Mouse (Mus musculus) heart, embryonic 16.5 days (tissue): ENCODE measurements around the gene Trpv4. TPM values are rescaled to one million over a fixed set of nuclear protein-coding genes. Genes with fewer than 3 reads are reported as not detected.

Source experiments
- ATAC-seq: fragments of 200-750 bp; cut with Nextera tagmentation; replicated peaks from 2 replicates; pipeline ENCODE4 v1.8.0; 2017; ENCODE audit warnings: moderate number of reproducible peaks; ENCODE audit not compliant: insufficient read depth, low FRiP score; ENCODE audit errors: extremely low read depth
- H3K27ac ChIP-seq: fragments of 300-500 bp; sonication (generic); 2 replicates; pipeline ENCODE4 v1.5.1; 2014; ENCODE audit warnings: mild to moderate bottlenecking, low read length, control low read depth, moderate library complexity
- H3K27me3 ChIP-seq: fragments of 300-500 bp; sonication (generic); 2 replicates; pipeline ENCODE4 v1.6.1; 2014; ENCODE audit warnings: low read length, mixed read lengths; ENCODE audit not compliant: control insufficient read depth, insufficient read depth
- H3K36me3 ChIP-seq: fragments of 300-500 bp; sonication (generic); 2 replicates; pipeline ENCODE4 v1.6.1; 2014; ENCODE audit not compliant: control insufficient read depth, insufficient read depth
- H3K4me1 ChIP-seq: fragments of 300-500 bp; sonication (generic); 2 replicates; pipeline ENCODE4 v1.6.1; 2014; ENCODE audit warnings: low read length, mixed read lengths; ENCODE audit not compliant: control insufficient read depth, insufficient read depth
- H3K4me2 ChIP-seq: fragments of 300-500 bp; sonication (generic); 2 replicates; pipeline ENCODE4 v1.6.1; 2014; ENCODE audit warnings: low read depth, mild to moderate bottlenecking, control low read depth, low read length
- H3K4me3 ChIP-seq: fragments of 300-500 bp; sonication (generic); 2 replicates; pipeline ENCODE4 v1.5.1; 2014; ENCODE audit warnings: mild to moderate bottlenecking, control low read depth, low read length
- H3K9ac ChIP-seq: fragments of 300-500 bp; sonication (generic); 2 replicates; pipeline ENCODE4 v1.6.1; 2014; ENCODE audit warnings: low read length, control low read depth
- H3K9me3 ChIP-seq: fragments of 300-500 bp; sonication (generic); replicated peaks from 2 replicates; pipeline ENCODE4 v1.6.1; 2016; ENCODE audit warnings: low read length; ENCODE audit not compliant: control insufficient read depth
- WGBS: fragments of 180-500 bp; shearing (Covaris S2); extraction: QIAGEN DNeasy Blood & Tissue Kit; methylation state at CpG from one replicate; pipeline ENCODE4 v1.1.7; 2014; 5-methylcytosine and 5-hydroxymethylcytosine counted together
- polyA plus RNA-seq: library from polyadenylated mRNA; unstranded; fragments of >200 nt; fragmentation: Nextera tagmentation; extraction: Ambion mirVana; gene quantifications from 2 replicates; pipeline ENCODE4 v1.2.1, GENCODE M21; 2015

Gene Trpv4
- polyA plus RNA-seq, 1 experiment from 2014 or later = 1.1 TPM

DNA sequence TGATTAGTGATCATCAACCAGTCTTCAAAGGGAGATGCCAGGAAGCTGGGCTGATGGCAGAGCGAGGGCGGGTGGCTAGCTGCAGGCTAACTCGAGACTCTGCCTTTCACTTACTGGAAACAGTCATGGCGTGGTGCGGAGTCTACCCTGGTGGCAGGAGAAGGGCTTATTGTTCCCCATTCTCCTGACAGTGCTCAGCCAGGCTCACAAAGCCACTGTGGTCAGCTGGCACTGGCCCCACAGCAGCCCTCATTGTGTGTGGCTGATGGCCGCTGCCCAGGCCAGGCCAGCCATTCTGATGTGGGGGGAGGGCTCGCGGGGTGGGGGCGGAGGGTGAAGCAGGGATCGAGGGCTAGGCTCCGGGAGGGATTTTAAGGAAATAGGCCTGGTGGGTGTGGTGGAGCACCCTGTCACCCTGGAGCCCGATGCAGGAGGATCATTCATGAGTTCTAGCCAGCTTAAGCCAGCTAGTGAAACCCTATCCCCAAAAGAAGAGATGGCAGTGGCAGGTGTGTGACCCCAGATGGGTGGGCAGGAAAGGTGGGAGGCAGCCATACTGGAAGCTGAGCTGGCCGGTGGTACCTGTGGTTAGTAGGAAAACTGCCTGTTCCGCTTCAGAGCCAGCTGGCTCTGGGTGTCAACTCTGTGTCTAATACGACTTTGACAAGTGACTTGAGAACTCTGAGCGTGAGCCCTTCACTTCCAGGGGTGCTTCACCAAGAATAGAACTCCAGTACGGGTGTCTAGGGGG lies 21.8 kb upstream of the Trpv4 start:
- peaks cover 16% of the 10 kb centered on the region for H3K4me1 ChIP-seq
- no peaks in the 10 kb centered on the region for H3K9me3 ChIP-seq
- 75% methylated on average over 17 of the region's 17 CpGs for WGBS
- H3K27ac ChIP-seq = peak overlapping the region; percentile 57
- H3K4me3 ChIP-seq = no peak overlapping the region
- 0 out of 2 replicates have a peak overlapping the region, but pooled peaks have one; percentile 3 for H3K9ac ChIP-seq
- H3K4me2 ChIP-seq = no peak overlapping the region
- H3K36me3 ChIP-seq = peaks cover 12% of the 10 kb centered on the region; the same call in 1 of the 2 replicates
- no peaks in the 10 kb centered on the region for H3K27me3 ChIP-seq
- no peak for ATAC-seq

- Histone ChIP-seq H3K27ac (no peak overlapping the region), H3K4me3 (no peak overlapping the region), H3K4me2 (no peak overlapping the region), H3K9ac (no peak overlapping the region), H3K4me1 (no peaks in the 10 kb centered on the region), H3K27me3 (no peaks in the 10 kb centered on the region), H3K36me3 (peaks cover 12% of the 10 kb centered on the region; the same call in 1 of the 2 replicates), H3K9me3 (no peaks in the 10 kb centered on the region)
- WGBS = 77% methylated on average over 8 of the region's 8 CpGs
- no peak for ATAC-seq
Observed at GRCm38 (mm10) chr5:114674594-114674993, 16.4 kb upstream of the Trpv4 start.

GRCm38 (mm10) chr5:114673114-114673513 lies 14.9 kb upstream of the Trpv4 start:
- no peak overlapping the region for H3K9ac ChIP-seq
- H3K27me3 ChIP-seq = no peaks in the 10 kb centered on the region
- no peak overlapping the region for H3K27ac ChIP-seq
- 86% methylated on average over 13 of the region's 13 CpGs for WGBS
- H3K4me2 ChIP-seq = no peak overlapping the region
- no peak overlapping the region for H3K4me3 ChIP-seq
- H3K36me3 ChIP-seq = peaks cover 12% of the 10 kb centered on the region; the same call in 1 of the 2 replicates
- H3K4me1 ChIP-seq = no peaks in the 10 kb centered on the region
- ATAC-seq = no peak
- H3K9me3 ChIP-seq = no peaks in the 10 kb centered on the region

GRCm38 (mm10) chr5:114669014-114669413 lies 10.8 kb upstream of the Trpv4 start:
- H3K9me3 ChIP-seq = no peaks in the 10 kb centered on the region
- no peak overlapping the region for H3K27ac ChIP-seq
- H3K4me1 ChIP-seq = no peaks in the 10 kb centered on the region
- ATAC-seq = no peak
- no peaks in the 10 kb centered on the region; the same call in 1 of the 2 replicates for H3K36me3 ChIP-seq
- H3K27me3 ChIP-seq = no peaks in the 10 kb centered on the region
- H3K4me2 ChIP-seq = no peak overlapping the region
- 92% methylated on average over 5 of the region's 5 CpGs for WGBS
- no peak overlapping the region for H3K9ac ChIP-seq
- no peak overlapping the region for H3K4me3 ChIP-seq

- Histone ChIP-seq H3K27ac (peak overlapping the region; percentile 75), H3K36me3 (no peaks in the 10 kb centered on the region; the same call in 1 of the 2 replicates), H3K27me3 (no peaks in the 10 kb centered on the region), H3K4me2 (peak overlapping the region; percentile 67), H3K9me3 (no peaks in the 10 kb centered on the region), H3K4me3 (peak overlapping the region; percentile 41), H3K9ac (peak overlapping the region; percentile 31), H3K4me1 (no peaks in the 10 kb centered on the region)
- ATAC-seq = peak; percentile 97
- 3% methylated on average over 36 of the region's 36 CpGs for WGBS
Observed at GRCm38 (mm10) chr5:114667228-114667856, 9.1 kb upstream of the Trpv4 start.

DNA sequence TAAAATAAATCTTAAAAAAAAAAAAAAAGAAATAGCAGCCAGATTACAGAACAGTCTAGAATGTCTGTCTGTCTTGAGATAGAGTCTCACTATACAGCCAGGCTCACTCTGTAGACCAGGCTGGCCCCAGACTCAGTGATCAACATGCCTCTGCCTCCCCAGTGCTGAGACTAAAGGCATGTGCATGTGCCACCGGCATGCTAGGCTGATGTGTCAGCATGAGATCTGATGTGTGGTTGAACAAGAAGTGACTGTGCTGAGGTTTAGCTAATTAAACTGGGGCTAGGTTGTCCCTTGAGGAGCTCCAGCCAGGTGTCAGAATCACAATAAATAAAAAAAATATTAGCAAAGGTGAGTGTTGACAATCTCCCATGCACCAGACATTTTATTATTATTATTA lies 8.4 kb upstream of the Trpv4 start:
- ATAC-seq = no peak
- 47% methylated on average over 1 of the region's 1 CpGs for WGBS
- Histone ChIP-seq H3K27ac (no peak overlapping the region), H3K9ac (no peak overlapping the region), H3K9me3 (no peaks in the 10 kb centered on the region), H3K27me3 (no peaks in the 10 kb centered on the region), H3K4me1 (no peaks in the 10 kb centered on the region), H3K4me2 (no peak overlapping the region), H3K4me3 (no peak overlapping the region), H3K36me3 (no peaks in the 10 kb centered on the region; the same call in 1 of the 2 replicates)

- Histone ChIP-seq H3K9me3 (no peaks in the 10 kb centered on the region), H3K4me1 (no peaks in the 10 kb centered on the region), H3K9ac (no peak overlapping the region), H3K4me3 (no peak overlapping the region), H3K27ac (no peak overlapping the region), H3K4me2 (no peak overlapping the region), H3K36me3 (no peaks in the 10 kb centered on the region; the same call in 1 of the 2 replicates), H3K27me3 (no peaks in the 10 kb centered on the region)
- WGBS = 72% methylated on average over 7 of the region's 7 CpGs
- ATAC-seq = no peak
Observed at GRCm38 (mm10) chr5:114664750-114665149, 6.5 kb upstream of the Trpv4 start.

DNA sequence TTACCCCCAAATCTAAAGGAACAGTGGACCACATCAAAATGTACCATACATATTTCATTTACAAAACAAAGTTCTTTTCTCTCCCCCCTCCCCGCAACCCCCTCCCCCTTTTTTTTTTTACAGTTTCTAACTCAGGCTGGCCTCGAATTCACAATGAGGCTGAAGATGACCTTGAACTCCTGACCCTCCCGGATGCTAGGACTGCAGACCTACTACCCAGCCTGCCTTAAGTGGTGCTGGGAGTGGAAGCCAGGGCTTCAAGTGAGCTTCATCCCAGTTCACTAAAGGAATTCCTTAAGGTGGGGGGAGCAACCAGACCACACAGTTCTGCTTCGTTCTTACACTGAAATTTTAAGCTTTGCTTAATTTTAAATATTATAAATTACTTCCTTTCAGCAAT lies 5.9 kb upstream of the Trpv4 start:
- Histone ChIP-seq H3K36me3 (no peaks in the 10 kb centered on the region), H3K4me2 (no peak overlapping the region), H3K9me3 (no peaks in the 10 kb centered on the region), H3K27ac (no peak overlapping the region), H3K4me3 (no peak overlapping the region), H3K9ac (no peak overlapping the region), H3K4me1 (no peaks in the 10 kb centered on the region), H3K27me3 (peaks cover 4% of the 10 kb centered on the region)
- WGBS = 60% methylated on average over 4 of the region's 4 CpGs
- no peak for ATAC-seq

GRCm38 (mm10) chr5:114661029-114661428 lies 2.8 kb upstream of the Trpv4 start:
- H3K4me2 ChIP-seq = no peak overlapping the region
- no peak overlapping the region for H3K9ac ChIP-seq
- H3K27me3 ChIP-seq = peaks cover 25% of the 10 kb centered on the region
- no peak overlapping the region for H3K4me3 ChIP-seq
- peaks cover 7% of the 10 kb centered on the region for H3K4me1 ChIP-seq
- WGBS = 62% methylated on average over 6 of the region's 6 CpGs
- no peak overlapping the region for H3K27ac ChIP-seq
- no peaks in the 10 kb centered on the region for H3K36me3 ChIP-seq
- H3K9me3 ChIP-seq = no peaks in the 10 kb centered on the region
- ATAC-seq = no peak
